Mouse (Mus musculus): ENCODE data around the gene Hs3st1.

DNA sequence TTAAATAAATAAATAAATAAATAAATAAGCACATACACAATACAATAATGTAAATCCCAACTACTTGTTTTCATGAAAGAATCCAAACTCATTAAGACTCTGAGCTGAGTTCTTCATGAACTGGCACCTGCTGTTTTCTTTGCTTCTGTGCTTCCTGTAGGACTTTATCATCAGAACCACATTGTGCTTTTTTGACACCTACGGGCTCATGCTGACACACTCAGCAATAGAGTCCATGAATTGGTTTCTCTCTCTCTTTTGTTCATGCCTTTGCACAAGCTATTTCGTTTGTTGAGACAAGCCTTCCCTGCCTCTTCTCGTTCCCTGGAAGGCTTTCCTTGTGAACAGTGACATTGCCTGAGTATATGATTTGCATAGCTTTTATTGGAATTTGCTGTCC, 46.8 kb upstream of the Hs3st1 start:
- TF ChIP-seq CTCF (IDR thresholded peaks at IDR 0.05; ENCODE audit: insufficient read depth, low read depth, low read length) (no peak), POLR2A (IDR thresholded peaks at IDR 0.05; ENCODE audit: insufficient read depth, low read depth, low read length) (no peak)

Data from olfactory bulb, adult 2 months (tissue).